Mouse (Mus musculus): ENCODE data around the gene Gm45021. TPM values are rescaled to one million over a fixed set of nuclear protein-coding genes. Genes with fewer than 3 reads are reported as not detected.

Gene Gm45021
- total RNA-seq, 2 experiments from 2014 or later = not detected

GRCm38 (mm10) chr6:48636515-48636914 is 47.1 kb downstream of the Gm45021 start:
- intact Hi-C loops (cut with DNase I) = loop anchor here (5.0 kb wide), 1 partner anchor 459 kb away; no protein-coding TSS in a partner anchor
- DNase-seq (ENCODE audit: extremely low spot score in 1 of 2, low spot score in 2 of 2) = no peak

GRCm38 (mm10) chr6:48637811-48638500 is 48.5 kb downstream of the Gm45021 start:
- intact Hi-C loops (cut with DNase I) = loop anchor here (5.0 kb wide), 1 partner anchor 461 kb away; no protein-coding TSS in a partner anchor

GRCm38 (mm10) chr6:48638553-48638952 is 49.1 kb downstream of the Gm45021 start:
- intact Hi-C loops (cut with DNase I) = loop anchor here (5.0 kb wide), 1 partner anchor 461 kb away; no protein-coding TSS in a partner anchor
- no peak for DNase-seq (ENCODE audit: extremely low spot score in 1 of 2, low spot score in 2 of 2)

More at GRCm38 (mm10) chr6:48637811-48638500, 48.5 kb downstream of the Gm45021 start:
- DNase-seq (ENCODE audit: extremely low spot score in 1 of 2, low spot score in 2 of 2) = no peak

GRCm38 (mm10) chr6:48641391-48641790 is 52.0 kb downstream of the Gm45021 start:
- intact Hi-C loops (cut with DNase I) = no loop called here
- DNase-seq (ENCODE audit: extremely low spot score in 1 of 2, low spot score in 2 of 2) = no peak

GRCm38 (mm10) chr6:48642764-48643292 is 53.4 kb downstream of the Gm45021 start:
- peak in 1 of 2 experiments; percentile 51 for DNase-seq (ENCODE audit: extremely low spot score in 1 of 2, low spot score in 2 of 2)
- intact Hi-C loops (cut with DNase I) = no loop called here

- intact Hi-C loops (cut with DNase I) = loop anchor here (2.0 to 5.0 kb wide), 2 partner anchors 127 to 312 kb away; no protein-coding TSS in a partner anchor
- DNase-seq (ENCODE audit: extremely low spot score in 1 of 2, low spot score in 2 of 2) = peak; percentile 59 to 73
Measured at GRCm38 (mm10) chr6:48645660-48646308, 56.4 kb downstream of the Gm45021 start.

GRCm38 (mm10) chr6:48646309-48646690 is 56.9 kb downstream of the Gm45021 start:
- intact Hi-C loops (cut with DNase I) = loop anchor here (5.0 kb wide), 1 partner anchor 311 kb away; no protein-coding TSS in a partner anchor
- DNase-seq (ENCODE audit: extremely low spot score in 1 of 2, low spot score in 2 of 2) = no peak

- peak in 1 of 2 experiments; percentile 71 for DNase-seq (ENCODE audit: extremely low spot score in 1 of 2, low spot score in 2 of 2)
- intact Hi-C loops (cut with DNase I) = loop anchor here (5.0 kb wide), 1 partner anchor 310 kb away; no protein-coding TSS in a partner anchor
Measured at GRCm38 (mm10) chr6:48646995-48647394, 57.6 kb downstream of the Gm45021 start, which contains the start of gene Gimap8. Gimap8 (plus strand) TSS chr6:48647234.

GRCm38 (mm10) chr6:48647611-48648010 is 58.2 kb downstream of the Gm45021 start:
- DNase-seq (ENCODE audit: extremely low spot score in 1 of 2, low spot score in 2 of 2) = no peak
- intact Hi-C loops (cut with DNase I) = loop anchor here (5.0 kb wide), 1 partner anchor 310 kb away; no protein-coding TSS in a partner anchor

- DNase-seq (ENCODE audit: extremely low spot score in 1 of 2, low spot score in 2 of 2) = no peak
- intact Hi-C loops (cut with DNase I) = loop anchor here (5.0 kb wide), 1 partner anchor 309 kb away; no protein-coding TSS in a partner anchor
Measured at GRCm38 (mm10) chr6:48648779-48649178, 59.4 kb downstream of the Gm45021 start.

GRCm38 (mm10) chr6:48650041-48650440 is 60.6 kb downstream of the Gm45021 start:
- intact Hi-C loops (cut with DNase I) = no loop called here

GRCm38 (mm10) chr6:48658721-48659120 is 69.3 kb downstream of the Gm45021 start:
- DNase-seq (ENCODE audit: extremely low spot score in 1 of 2, low spot score in 2 of 2) = no peak

More at GRCm38 (mm10) chr6:48650041-48650440, 60.6 kb downstream of the Gm45021 start:
- no peak for DNase-seq (ENCODE audit: extremely low spot score in 1 of 2, low spot score in 2 of 2)

More at GRCm38 (mm10) chr6:48658721-48659120, 69.3 kb downstream of the Gm45021 start:
- intact Hi-C loops (cut with DNase I) = no loop called here

Other genes starting within 250 kb of the Gm45021 start
- 10 to 100 TPM; 50.3 to 53.0 TPM for gene Krba1, start 194.0 kb upstream of the Gm45021 start, total RNA-seq (2021)
- 10 to 100 TPM; 20.8 to 21.0 TPM for gene Zfp467, start 143.8 kb upstream of the Gm45021 start, total RNA-seq (2021)
- 1 to 10 TPM in 1 of 2 experiments, under 1 TPM in 1; 0.36 to 1.5 TPM for gene Sspo, start 141.4 kb upstream of the Gm45021 start, total RNA-seq (2021)
- 100 to 1,000 TPM; 485 to 501 TPM for gene Atp6v0e2, start 52.0 kb upstream of the Gm45021 start, total RNA-seq (2021)
- 10 to 100 TPM; 28.9 to 31.6 TPM for gene Lrrc61, start 34.8 kb upstream of the Gm45021 start, total RNA-seq (2021)
- gene Rarres2, start 16.8 kb upstream of the Gm45021 start, total RNA-seq (2021) = 1 to 10 TPM; 6.2 to 7.0 TPM
- gene Repin1, start 4.3 kb downstream of the Gm45021 start, total RNA-seq (2021) = 10 to 100 TPM; 28.0 to 29.5 TPM
- not detected for gene Gm44965, start 4.3 kb downstream of the Gm45021 start, total RNA-seq (2021)
- gene Zfp775, start 12.5 kb downstream of the Gm45021 start, total RNA-seq (2021) = 1 to 10 TPM; 5.8 to 6.8 TPM
- 10 to 100 TPM; 17.1 to 17.3 TPM for gene AI854703, start 37.2 kb downstream of the Gm45021 start, total RNA-seq (2021)
- gene Gimap8, start 57.6 kb downstream of the Gm45021 start, total RNA-seq (2021) = 1 to 10 TPM; 1.3 to 1.8 TPM
- gene Gimap9, start 86.5 kb downstream of the Gm45021 start, total RNA-seq (2021) = 1 to 10 TPM; 1.2 to 1.4 TPM
- gene Gimap4, start 94.9 kb downstream of the Gm45021 start, total RNA-seq (2021) = under 1 TPM; 0.55 to 0.66 TPM
- gene Gimap6, start 118.6 kb downstream of the Gm45021 start, total RNA-seq (2021) = 1 to 10 TPM; 6.5 to 7.0 TPM
- gene Gm28053, start 129.0 kb downstream of the Gm45021 start, total RNA-seq (2021) = not detected
- not detected for gene Gimap7, start 129.0 kb downstream of the Gm45021 start, total RNA-seq (2021)
- gene Gimap1, start 149.4 kb downstream of the Gm45021 start, total RNA-seq (2021) = 1 to 10 TPM; 3.1 to 3.4 TPM
- gene Gimap5, start 156.6 kb downstream of the Gm45021 start, total RNA-seq (2021) = 1 to 10 TPM; 1.2 to 1.6 TPM
- gene Gimap3, start 181.2 kb downstream of the Gm45021 start, total RNA-seq (2021) = not detected

Measured in left cerebral cortex, postnatal 10 days (tissue).